Mouse (Mus musculus): ENCODE measurements around the gene Mmp11. TPM values are rescaled to one million over a fixed set of nuclear protein-coding genes. Genes with fewer than 3 reads are reported as not detected.

Mmp11 gene
- total RNA-seq, 2 experiments from 2014 or later, result 2.8 to 3.0 TPM

- peak; percentile 34 to 58 for DNase-seq (ENCODE audit: low spot score in 2 of 2)
These were observed 3.4 kb upstream of the Mmp11 start for GRCm38 (mm10) chr10:75939481-75940234.

GRCm38 (mm10) chr10:75937851-75938643 lies 1.8 kb upstream of the Mmp11 start:
- DNase-seq (ENCODE audit: low spot score in 2 of 2), result no peak

GRCm38 (mm10) chr10:75936909-75937667 lies 792 bp upstream of the Mmp11 start:
- no peak for DNase-seq (ENCODE audit: low spot score in 2 of 2)

GRCm38 (mm10) chr10:75934991-75935390 lies 1.3 kb downstream of the Mmp11 start:
- DNase-seq (ENCODE audit: low spot score in 2 of 2), result no peak

GRCm38 (mm10) chr10:75932891-75933290 lies 3.4 kb downstream of the Mmp11 start, which contains the start of gene Chchd10:
Chchd10 (plus strand) TSS chr10:75933130.
- no peak for DNase-seq (ENCODE audit: low spot score in 2 of 2)

- no peak for DNase-seq (ENCODE audit: low spot score in 2 of 2)
These were observed 4.1 kb downstream of the Mmp11 start for GRCm38 (mm10) chr10:75932081-75932678.

- no peak for DNase-seq (ENCODE audit: low spot score in 2 of 2)
These were observed 5.0 kb downstream of the Mmp11 start for GRCm38 (mm10) chr10:75931311-75931710.

- DNase-seq (ENCODE audit: low spot score in 2 of 2), result no peak
These were observed 6.0 kb downstream of the Mmp11 start for GRCm38 (mm10) chr10:75930304-75930703.

GRCm38 (mm10) chr10:75926396-75926795 lies 9.9 kb downstream of the Mmp11 start:
- DNase-seq (ENCODE audit: low spot score in 2 of 2), result no peak

GRCm38 (mm10) chr10:75924324-75924723 lies 12.0 kb downstream of the Mmp11 start:
- no peak for DNase-seq (ENCODE audit: low spot score in 2 of 2)

GRCm38 (mm10) chr10:75921726-75922560 lies 14.4 kb downstream of the Mmp11 start:
- DNase-seq (ENCODE audit: low spot score in 2 of 2), result no peak

GRCm38 (mm10) chr10:75921026-75921725 lies 15.1 kb downstream of the Mmp11 start, which contains the start of gene Smarcb1:
Smarcb1 (minus strand) TSS chr10:75921617.
- peak; percentile 96 for DNase-seq (ENCODE audit: low spot score in 2 of 2)

GRCm38 (mm10) chr10:75919026-75919425 lies 17.3 kb downstream of the Mmp11 start:
- DNase-seq (ENCODE audit: low spot score in 2 of 2), result no peak

- no peak for DNase-seq (ENCODE audit: low spot score in 2 of 2)
These were observed 19.5 kb downstream of the Mmp11 start for GRCm38 (mm10) chr10:75916840-75917239.

- no peak for DNase-seq (ENCODE audit: low spot score in 2 of 2)
These were observed 20.7 kb downstream of the Mmp11 start for GRCm38 (mm10) chr10:75915557-75915956.

GRCm38 (mm10) chr10:75913013-75913589 lies 23.2 kb downstream of the Mmp11 start:
- DNase-seq (ENCODE audit: low spot score in 2 of 2), result no peak

GRCm38 (mm10) chr10:75910698-75911097 lies 25.6 kb downstream of the Mmp11 start:
- no peak for DNase-seq (ENCODE audit: low spot score in 2 of 2)

GRCm38 (mm10) chr10:75906882-75907281 lies 29.4 kb downstream of the Mmp11 start:
- DNase-seq (ENCODE audit: low spot score in 2 of 2), result no peak

GRCm38 (mm10) chr10:75904391-75904790 lies 31.9 kb downstream of the Mmp11 start:
- DNase-seq (ENCODE audit: low spot score in 2 of 2), result no peak
